Mouse (Mus musculus): ENCODE results near the gene Abt1.

- TF ChIP-seq POLR2A (IDR thresholded peaks at IDR 0.05; ENCODE audit: borderline replicate concordance, extremely low read depth, insufficient read depth, insufficient read length, poor library complexity, severe bottlenecking) (no peak), CTCF (IDR thresholded peaks at IDR 0.05; ENCODE audit: borderline replicate concordance, extremely low read depth, insufficient read depth, insufficient read length) (no peak)
These were observed 30.3 kb upstream of the Abt1 start for GRCm38 (mm10) chr13:23453926-23454325.

Data from brain, embryonic 14.5 days (tissue).